29 mouse cellular contexts compared by ENCODE assay signal in genomic region chr5:31322776-31323175, GRCm38 (mm10). TPM values are rescaled to one million over a fixed set of nuclear protein-coding genes. Genes with fewer than 3 reads are reported as not detected.
DNase-seq lines count a peak whose midpoint lies in the region; ATAC-seq lines count a peak whose summit lies in the region.
"Had no signal": no experiment of that assay in that cellular context is flagged by ENCODE, and none has a peak within 500 bp of the region (broad histone marks: within the 10 kb centered on the region; RNA-seq: fewer than 3 reads in every experiment).

No protein-coding gene starts in this region.

- no peaks in the 10 kb centered on the region for H3K9me3 ChIP-seq in heart, embryonic 10.5 days
- H3K9me3 ChIP-seq in kidney, embryonic 15.5 days (replicated peaks): no peaks in the 10 kb centered on the region
- H3K9me3 ChIP-seq: embryonic facial prominence, embryonic 12.5 days; embryonic facial prominence, embryonic 15.5 days; heart, embryonic 12.5 days; heart, embryonic 15.5 days had no signal

- no peaks in the 10 kb centered on the region for H3K27me3 ChIP-seq in heart, embryonic 10.5 days (ENCODE audit: insufficient read depth, poor library complexity, severe bottlenecking)
- H3K27me3 ChIP-seq in kidney, embryonic 15.5 days: no peaks in the 10 kb centered on the region
- H3K27me3 ChIP-seq: embryonic facial prominence, embryonic 12.5 days; embryonic facial prominence, embryonic 15.5 days; heart, embryonic 15.5 days; Patski had no signal

- DNase-seq in heart, embryonic 10.5 days (ENCODE audit: low spot score): peak; percentile 20
- no peak for DNase-seq in heart, postnatal 4 days
- DNase-seq in kidney, adult 18-20 months: peak; percentile 5
- DNase-seq in kidney, adult 9 months: peak; percentile 57
- no peak for DNase-seq in kidney, postnatal 25 days
- peak; percentile 10 for DNase-seq in Muller cell, postnatal 12 days (ENCODE audit: inconsistent ontology term)
- no peak for DNase-seq in layer of hippocampus, postnatal 14 days (ENCODE audit: low spot score in 2 of 2)
- DNase-seq: adrenal gland, postnatal 10 days; adrenal gland, postnatal 36 days; cerebellum, adult 18-20 months; cerebellum, adult 9-10 months; cerebellum, postnatal 25 days; forebrain, postnatal 0 days; gastrocnemius, adult 2 months; gastrocnemius, postnatal 14 days; heart, adult 11 months; heart, postnatal 10 days; heart, postnatal 36 days had no signal

- ATAC-seq in kidney, embryonic 15.5 days (replicated peaks; ENCODE audit: low FRiP score): no peak
- ATAC-seq: forebrain, embryonic 14.5 days; forebrain, postnatal 0 days; Patski had no signal

- H3K36me3 ChIP-seq in heart, embryonic 10.5 days: no peaks in the 10 kb centered on the region
- no peaks in the 10 kb centered on the region for H3K36me3 ChIP-seq in kidney, embryonic 15.5 days
- H3K36me3 ChIP-seq: embryonic facial prominence, embryonic 12.5 days; embryonic facial prominence, embryonic 15.5 days; heart, embryonic 12.5 days; heart, embryonic 15.5 days had no signal

- H3K9ac ChIP-seq in kidney, embryonic 15.5 days: no peak overlapping the region
- H3K9ac ChIP-seq: embryonic facial prominence, embryonic 12.5 days; embryonic facial prominence, embryonic 15.5 days; forebrain, postnatal 0 days; heart, embryonic 12.5 days; heart, embryonic 15.5 days; hindbrain, embryonic 14.5 days had no signal

- H3K4me2 ChIP-seq in kidney, embryonic 15.5 days: no peak overlapping the region
- H3K4me2 ChIP-seq: embryonic facial prominence, embryonic 12.5 days; embryonic facial prominence, embryonic 15.5 days; heart, embryonic 12.5 days; heart, embryonic 15.5 days; hindbrain, embryonic 14.5 days had no signal

- 88% methylated on average over 3 of the region's 3 CpGs for WGBS in heart, embryonic 10.5 days
- WGBS in kidney, embryonic 15.5 days: 73% methylated on average over 3 of the region's 3 CpGs

- no peak overlapping the region for H3K4me3 ChIP-seq in heart, embryonic 10.5 days
- H3K4me3 ChIP-seq in kidney, embryonic 15.5 days (replicated peaks): no peak overlapping the region
- H3K4me3 ChIP-seq: embryonic facial prominence, embryonic 12.5 days; embryonic facial prominence, embryonic 15.5 days; gastrocnemius, adult 2 months; heart, embryonic 12.5 days; heart, embryonic 15.5 days had no signal

- H3K4me1 ChIP-seq in heart, embryonic 10.5 days: no peaks in the 10 kb centered on the region
- no peaks in the 10 kb centered on the region for H3K4me1 ChIP-seq in kidney, embryonic 15.5 days
- H3K4me1 ChIP-seq: embryonic facial prominence, embryonic 12.5 days; embryonic facial prominence, embryonic 15.5 days; heart, embryonic 12.5 days; heart, embryonic 15.5 days had no signal

- no peak overlapping the region for H3K27ac ChIP-seq in heart, embryonic 10.5 days
- no peak overlapping the region for H3K27ac ChIP-seq in kidney, embryonic 15.5 days
- H3K27ac ChIP-seq: embryonic facial prominence, embryonic 12.5 days; embryonic facial prominence, embryonic 15.5 days; gastrocnemius, adult 2 months; heart, embryonic 15.5 days; hindbrain, embryonic 14.5 days had no signal

RNA-seq across cellular contexts. Expression of gene Gckr, which starts 25.5 kb away (rescaled TPM):
- 0.15 and 0.63 TPM in 2 replicates for polyA plus RNA-seq in heart, embryonic 10.5 days (2016; fragmentation: Nextera tagmentation; extraction: Ambion mirVana)
- total RNA-seq in heart, postnatal 4 days (2021): not detected
- 0.21 and 0.70 TPM in 2 replicates for polyA plus RNA-seq in kidney, embryonic 15.5 days (2015; fragmentation: Nextera tagmentation; extraction: Ambion mirVana)
- total RNA-seq in layer of hippocampus, postnatal 14 days (2021): under 1 TPM; 0.21 to 0.53 TPM
- total RNA-seq: common myeloid progenitor, adult 5-6 weeks; gastrocnemius, adult 2 months; gastrocnemius, postnatal 14 days; heart, adult 8-10 months; heart, postnatal 10 days; heart, postnatal 36 days had no signal
- polyA plus RNA-seq: forebrain, embryonic 14.5 days; hindbrain, embryonic 11.5 days had no signal

RNA-seq across cellular contexts. Expression of gene Fndc4, which starts 26.9 kb away (rescaled TPM):
- 30.2 and 51.9 TPM in 2 replicates for polyA plus RNA-seq in heart, embryonic 10.5 days (2016; fragmentation: Nextera tagmentation; extraction: Ambion mirVana)
- total RNA-seq in heart, postnatal 4 days (2021): 1 to 10 TPM; 6.6 to 7.8 TPM
- 42.3 and 46.2 TPM in 2 replicates for polyA plus RNA-seq in kidney, embryonic 15.5 days (2015; fragmentation: Nextera tagmentation; extraction: Ambion mirVana)
- 100 to 1,000 TPM; 160 to 164 TPM for total RNA-seq in layer of hippocampus, postnatal 14 days (2021)
- total RNA-seq: common myeloid progenitor, adult 5-6 weeks had no signal

RNA-seq across cellular contexts. Expression of gene Ift172, which starts 31.9 kb away (rescaled TPM):
- polyA plus RNA-seq in heart, embryonic 10.5 days (2016; fragmentation: Nextera tagmentation; extraction: Ambion mirVana): 28.6 and 31.1 TPM in 2 replicates
- 10 to 100 TPM; 27.1 to 38.4 TPM for total RNA-seq in heart, postnatal 4 days (2021)
- 36.3 and 36.9 TPM in 2 replicates for polyA plus RNA-seq in kidney, embryonic 15.5 days (2015; fragmentation: Nextera tagmentation; extraction: Ambion mirVana)
- 10 to 100 TPM; 76.4 to 83.3 TPM for total RNA-seq in layer of hippocampus, postnatal 14 days (2021)

Comparison
In these comparisons a context has a peak if more than half of its experiments do, and no peak if none do; other contexts are left out.
1. DNase-seq: peak in heart, embryonic 10.5 days (single experiment), kidney, adult 18-20 months (single experiment), kidney, adult 9 months (single experiment) and Muller cell, postnatal 12 days (single experiment); none in heart, postnatal 4 days (single experiment), kidney, postnatal 25 days (0 of 2) and layer of hippocampus, postnatal 14 days (0 of 2).
2. RNA of gene Fndc4, which starts 26.9 kb away (total RNA-seq): 160 to 164 TPM in layer of hippocampus, postnatal 14 days; 6.6 to 7.8 TPM in heart, postnatal 4 days; every median in the first group is over 10 times any median in the second.